Mouse (Mus musculus) kidney, embryonic 14.5 days (tissue): ENCODE measurements around the gene Zmynd10. TPM values are rescaled to one million over a fixed set of nuclear protein-coding genes. Genes with fewer than 3 reads are reported as not detected.
"Not testable (repeated sequence)": the region's sequence is repeated elsewhere in the genome, so short reads cannot be mapped to it uniquely, and the experiment has no call there.

Experiments
- ATAC-seq: fragments of 200-750 bp; cut with Nextera tagmentation; 2 replicates; pipeline ENCODE4 v1.8.0; 2017; ENCODE audit warnings: moderate number of reproducible peaks, mild to moderate bottlenecking, moderate TSS enrichment, moderate library complexity; ENCODE audit not compliant: low FRiP score, low TSS enrichment
- H3K27ac ChIP-seq: fragments of 300-500 bp; sonication (generic); 2 replicates; pipeline ENCODE4 v1.5.1; 2014; ENCODE audit warnings: low read depth, mild to moderate bottlenecking, low read length, moderate library complexity, mixed read lengths
- H3K27me3 ChIP-seq: fragments of 300-500 bp; sonication (generic); 2 replicates; pipeline ENCODE4 v1.6.1; 2014; ENCODE audit warnings: mild to moderate bottlenecking, low read length; ENCODE audit not compliant: control insufficient read depth, insufficient read depth
- H3K36me3 ChIP-seq: fragments of 300-500 bp; sonication (generic); 2 replicates; pipeline ENCODE4 v1.6.1; 2014; ENCODE audit warnings: low read length, mixed read lengths; ENCODE audit not compliant: control insufficient read depth, insufficient read depth
- H3K4me1 ChIP-seq: fragments of 300-500 bp; sonication (generic); 2 replicates; pipeline ENCODE4 v1.6.1; 2014; ENCODE audit warnings: low read length, mixed read lengths; ENCODE audit not compliant: control insufficient read depth, insufficient read depth
- H3K4me2 ChIP-seq: fragments of 300-500 bp; sonication (generic); replicated peaks from 2 replicates; pipeline ENCODE4 v1.6.1; 2014; ENCODE audit warnings: low read depth, mild to moderate bottlenecking, low read length
- H3K4me3 ChIP-seq: fragments of 300-500 bp; sonication (generic); 2 replicates; pipeline ENCODE4 v1.5.1; 2014; ENCODE audit warnings: mild to moderate bottlenecking, low read length
- H3K9ac ChIP-seq: fragments of 300-500 bp; sonication (generic); 2 replicates; pipeline ENCODE4 v1.6.1; 2014; ENCODE audit warnings: low read depth, mild to moderate bottlenecking, low read length, moderate library complexity
- H3K9me3 ChIP-seq: fragments of 300-500 bp; sonication (generic); 2 replicates; pipeline ENCODE4 v1.6.1; 2016; ENCODE audit warnings: low read length; ENCODE audit not compliant: control insufficient read depth
- WGBS: fragments of 180-500 bp; shearing (Covaris S2); extraction: QIAGEN DNeasy Blood & Tissue Kit; methylation state at CpG from one replicate; pipeline ENCODE4 v1.1.7; 2014; 5-methylcytosine and 5-hydroxymethylcytosine counted together
- polyA plus RNA-seq: library from polyadenylated mRNA; unstranded; fragments of >200 nt; fragmentation: Nextera tagmentation; extraction: Ambion mirVana; gene quantifications from 2 replicates; pipeline ENCODE4 v1.2.1, GENCODE M21; 2014

Gene Zmynd10
- polyA plus RNA-seq, 1 experiment from 2014 or later, result 1.7 TPM

DNA sequence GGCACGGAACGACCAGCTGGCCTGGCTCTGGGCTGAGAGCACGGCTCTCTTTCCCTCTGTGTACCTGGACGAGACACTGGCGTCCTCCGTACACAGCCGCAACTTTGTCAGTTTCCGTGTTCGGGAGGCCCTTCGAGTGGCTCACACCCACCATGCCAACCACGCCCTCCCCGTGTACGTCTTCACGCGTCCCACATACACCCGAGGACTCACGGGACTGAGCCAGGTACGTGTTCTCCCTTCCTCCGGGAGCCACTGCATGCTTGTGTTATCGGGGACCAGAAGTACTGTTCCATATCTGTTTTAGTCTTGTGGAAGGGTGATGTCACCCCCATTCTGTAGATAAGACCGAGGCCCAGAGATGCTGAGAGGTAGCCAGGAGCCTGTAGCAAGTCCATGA lies 23.7 kb downstream of the Zmynd10 start:
- Histone ChIP-seq H3K4me2 (peak overlapping the region; percentile 83), H3K9me3 (no peaks in the 10 kb centered on the region), H3K4me3 (peak overlapping the region; percentile 67), H3K27ac (no peak overlapping the region), H3K27me3 (no peaks in the 10 kb centered on the region), H3K4me1 (peaks cover 24% of the 10 kb centered on the region), H3K36me3 (peaks cover 40% of the 10 kb centered on the region), H3K9ac (peak overlapping the region; percentile 78; the same call in 1 of the 2 replicates)
- ATAC-seq, result no peak
- 91% methylated on average over 21 of the region's 21 CpGs for WGBS

DNA sequence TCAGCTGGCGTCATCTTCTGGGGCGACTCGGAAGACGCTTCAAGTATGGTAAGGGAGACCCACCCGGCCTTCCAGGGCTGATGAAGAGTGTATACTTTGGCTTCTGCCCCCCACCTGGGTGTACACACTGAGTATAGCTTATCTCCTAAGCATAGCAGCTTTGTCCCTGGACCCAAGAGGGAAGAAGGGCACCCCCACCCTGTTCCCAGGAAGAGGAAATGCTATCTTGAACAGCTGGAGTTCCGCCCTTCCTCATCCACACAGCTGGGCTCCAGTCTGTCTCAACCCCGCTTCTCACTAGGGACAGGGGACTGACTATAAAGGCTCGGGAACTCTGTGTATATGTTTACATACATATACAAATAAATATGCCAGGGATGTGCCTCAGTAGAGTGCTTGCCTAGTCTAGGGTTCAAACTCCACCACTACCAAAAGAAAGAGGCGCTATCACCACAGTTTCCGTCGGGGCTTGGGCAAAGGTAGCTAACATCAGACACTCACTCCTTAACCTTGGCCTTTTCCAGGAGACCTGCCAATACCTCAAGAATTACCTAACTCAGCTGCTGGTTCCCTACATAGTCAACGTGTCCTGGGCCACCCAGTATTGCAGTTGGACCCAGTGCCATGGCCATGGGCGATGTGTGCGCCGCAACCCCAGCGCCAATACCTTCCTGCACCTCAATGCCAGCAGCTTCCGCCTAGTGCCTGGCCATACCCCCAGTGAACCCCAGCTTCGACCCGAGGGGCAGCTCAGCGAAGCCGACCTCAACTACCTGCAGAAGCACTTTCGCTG lies 24.6 kb downstream of the Zmynd10 start:
- H3K9ac ChIP-seq, result no peak overlapping the region
- ATAC-seq, result no peak
- H3K4me1 ChIP-seq, result peaks cover 32% of the 10 kb centered on the region
- H3K4me3 ChIP-seq, result no peak overlapping the region
- no peak overlapping the region for H3K27ac ChIP-seq
- 92% methylated on average over 22 of the region's 22 CpGs for WGBS
- H3K27me3 ChIP-seq, result no peaks in the 10 kb centered on the region
- H3K4me2 ChIP-seq, result no peak overlapping the region; the same call in 1 of the 2 replicates
- peaks cover 37% of the 10 kb centered on the region for H3K36me3 ChIP-seq
- H3K9me3 ChIP-seq, result no peaks in the 10 kb centered on the region

DNA sequence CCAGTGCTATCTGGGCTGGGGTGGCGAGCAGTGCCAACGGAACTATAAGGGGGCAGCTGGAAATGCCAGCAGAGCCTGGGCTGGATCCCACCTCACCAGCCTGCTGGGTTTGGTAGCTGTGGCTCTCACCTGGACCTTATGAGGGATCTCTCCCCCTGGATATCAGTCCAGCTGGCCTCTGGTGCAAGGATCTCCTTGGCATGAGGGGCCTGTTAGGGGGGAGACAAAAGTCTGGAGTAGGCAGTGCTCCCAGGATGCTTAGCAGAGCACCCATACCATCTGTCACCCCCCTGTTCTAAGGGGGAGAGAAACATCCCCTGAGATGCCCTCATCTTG lies 25.2 kb downstream of the Zmynd10 start:
- no peak overlapping the region for H3K4me3 ChIP-seq
- H3K4me1 ChIP-seq, result peaks cover 37% of the 10 kb centered on the region
- no peak overlapping the region for H3K9ac ChIP-seq
- H3K27ac ChIP-seq, result no peak overlapping the region
- WGBS, result 98% methylated on average over 2 of the region's 2 CpGs
- no peak for ATAC-seq
- H3K4me2 ChIP-seq, result no peak overlapping the region
- H3K27me3 ChIP-seq, result no peaks in the 10 kb centered on the region
- H3K9me3 ChIP-seq, result no peaks in the 10 kb centered on the region
- peaks cover 37% of the 10 kb centered on the region for H3K36me3 ChIP-seq

- peaks cover 37% of the 10 kb centered on the region for H3K36me3 ChIP-seq
- H3K4me1 ChIP-seq, result peaks cover 36% of the 10 kb centered on the region
Observed at GRCm38 (mm10) chr9:107573774-107574173, 26.7 kb downstream of the Zmynd10 start.

GRCm38 (mm10) chr9:107575579-107576356 lies 28.7 kb downstream of the Zmynd10 start:
- WGBS, result 80% methylated on average over 14 of the region's 14 CpGs
- Histone ChIP-seq H3K27ac (peak overlapping the region; percentile 76; the same call in 1 of the 2 replicates), H3K9me3 (no peaks in the 10 kb centered on the region), H3K4me3 (no peak overlapping the region), H3K4me2 (no peak overlapping the region), H3K27me3 (no peaks in the 10 kb centered on the region), H3K36me3 (peaks cover 34% of the 10 kb centered on the region), H3K4me1 (peaks cover 31% of the 10 kb centered on the region), H3K9ac (no peak overlapping the region; the same call in 1 of the 2 replicates)
- ATAC-seq, result no peak

More at GRCm38 (mm10) chr9:107573774-107574173, 26.7 kb downstream of the Zmynd10 start:
- ATAC-seq, H3K4me2 ChIP-seq, H3K9me3 ChIP-seq, H3K27ac ChIP-seq, H3K27me3 ChIP-seq, H3K4me3 ChIP-seq, H3K9ac ChIP-seq: not testable (repeated sequence)
- 86% methylated on average over 6 of the region's 6 CpGs for WGBS

- no peaks in the 10 kb centered on the region for H3K9me3 ChIP-seq
- peak; percentile 67 for ATAC-seq
- H3K36me3 ChIP-seq, result peaks cover 26% of the 10 kb centered on the region
- H3K4me3 ChIP-seq, result peak within 1 kb of the TSS; percentile 40
- peaks cover 29% of the 10 kb centered on the region for H3K4me1 ChIP-seq
- peak within 1 kb of the TSS; percentile 58 for H3K4me2 ChIP-seq
- H3K27me3 ChIP-seq, result no peaks in the 10 kb centered on the region
- peak within 1 kb of the TSS; percentile 53 for H3K9ac ChIP-seq
- WGBS, result 25% methylated on average over 16 of the region's 16 CpGs
- H3K27ac ChIP-seq, result peak within 1 kb of the TSS; percentile 76
Observed at GRCm38 (mm10) chr9:107576357-107577107, 29.4 kb downstream of the Zmynd10 start, which contains the start of gene Hyal1. Gene Hyal1 (plus strand): TSS chr9:107576927.

DNA sequence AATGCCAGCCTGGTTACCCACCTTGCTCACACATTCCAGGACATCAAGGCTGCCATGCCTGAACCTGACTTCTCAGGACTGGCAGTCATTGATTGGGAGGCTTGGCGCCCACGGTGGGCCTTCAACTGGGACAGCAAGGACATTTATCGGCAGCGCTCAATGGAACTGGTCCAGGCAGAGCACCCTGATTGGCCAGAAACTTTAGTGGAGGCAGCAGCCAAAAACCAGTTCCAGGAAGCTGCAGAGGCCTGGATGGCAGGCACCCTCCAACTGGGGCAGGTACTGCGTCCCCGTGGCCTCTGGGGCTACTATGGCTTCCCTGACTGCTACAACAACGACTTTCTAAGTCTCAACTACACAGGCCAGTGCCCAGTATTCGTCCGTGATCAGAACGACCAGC lies 30.8 kb downstream of the Zmynd10 start:
- no peaks in the 10 kb centered on the region for H3K27me3 ChIP-seq
- H3K9ac ChIP-seq, result 0 out of 2 replicates have a peak overlapping the region, but pooled peaks have one; percentile 53
- 94% methylated on average over 10 of the region's 10 CpGs for WGBS
- no peak overlapping the region for H3K4me3 ChIP-seq
- H3K9me3 ChIP-seq, result no peaks in the 10 kb centered on the region
- H3K4me2 ChIP-seq, result peak overlapping the region; percentile 58; the same call in 1 of the 2 replicates
- ATAC-seq, result no peak
- H3K36me3 ChIP-seq, result peaks cover 13% of the 10 kb centered on the region
- H3K27ac ChIP-seq, result no peak overlapping the region
- peaks cover 34% of the 10 kb centered on the region for H3K4me1 ChIP-seq

GRCm38 (mm10) chr9:107578587-107578986 lies 31.5 kb downstream of the Zmynd10 start, which contains the start of gene Naa80:
Gene Naa80 (plus strand): TSS chr9:107578887.
- Histone ChIP-seq H3K9ac (0 out of 2 replicates have a peak within 1 kb of the TSS, but pooled peaks have one; percentile 53), H3K27ac (no peak within 1 kb of the TSS), H3K9me3 (no peaks in the 10 kb centered on the region), H3K36me3 (peaks cover 12% of the 10 kb centered on the region; the same call in 1 of the 2 replicates), H3K4me3 (no peak within 1 kb of the TSS), H3K27me3 (no peaks in the 10 kb centered on the region), H3K4me2 (peak within 1 kb of the TSS; percentile 58; the same call in 1 of the 2 replicates), H3K4me1 (peaks cover 34% of the 10 kb centered on the region)
- 86% methylated on average over 3 of the region's 3 CpGs for WGBS
- ATAC-seq, result no peak
